Mouse (Mus musculus) testis, adult 2 months (tissue): ENCODE data around the gene Zfp184.

ENCODE experiments used
- CTCF ChIP-seq: fragments of 200-500 bp; IDR thresholded peaks from 2 replicates; pipeline ENCODE4 v1.5.1; 2012; ENCODE audit warnings: low read depth, mild to moderate bottlenecking, inconsistent platforms, low read length, moderate library complexity; ENCODE audit not compliant: control insufficient read depth, insufficient read depth, insufficient replicate concordance
- POLR2A ChIP-seq: fragments of 200-500 bp; IDR thresholded peaks from 2 replicates; pipeline ENCODE4 v1.6.1; 2012; ENCODE audit warnings: low read depth, mild to moderate bottlenecking, inconsistent platforms, low read length, moderate library complexity; ENCODE audit not compliant: control insufficient read depth

GRCm38 (mm10) chr13:21933626-21934548, 11.0 kb upstream of the Zfp184 start:
- TF ChIP-seq POLR2A (no peak), CTCF (no peak)
